In genomic region chr5:144015312-144015650, GRCm38 (mm10) we compare ENCODE assay signal across 8 mouse cellular contexts. TPM values are rescaled to one million over a fixed set of nuclear protein-coding genes. Genes with fewer than 3 reads are reported as not detected.
DNase-seq lines count a peak whose midpoint lies in the region; ATAC-seq lines count a peak whose summit lies in the region.
"Had no signal": no experiment of that assay in that cellular context is flagged by ENCODE, and none has a peak within 500 bp of the region (broad histone marks: within the 10 kb centered on the region; RNA-seq: fewer than 3 reads in every experiment).

No protein-coding gene starts in this region.

- H3K4me2 ChIP-seq in forebrain, embryonic 13.5 days = peak overlapping the region; percentile 61
- H3K4me2 ChIP-seq in liver, embryonic 12.5 days = peak overlapping the region; percentile 71

- H3K36me3 ChIP-seq in megakaryocyte, embryonic 14.5 days (replicated peaks; ENCODE audit: low read length) = peaks cover 27% of the 10 kb centered on the region
- H3K36me3 ChIP-seq in forebrain, embryonic 13.5 days (ENCODE audit: poor library complexity, severe bottlenecking) = peaks cover 23% of the 10 kb centered on the region
- peaks cover 24% of the 10 kb centered on the region for H3K36me3 ChIP-seq in liver, embryonic 12.5 days

- H3K9me3 ChIP-seq in megakaryocyte, embryonic 14.5 days = 0 out of 2 replicates have a peak, but pooled peaks cover 2% of the 10 kb centered on the region
- no peaks in the 10 kb centered on the region for H3K9me3 ChIP-seq in forebrain, embryonic 13.5 days (replicated peaks)
- H3K9me3 ChIP-seq in liver, embryonic 12.5 days (replicated peaks) = no peaks in the 10 kb centered on the region

- peaks cover 12% of the 10 kb centered on the region for H3K4me1 ChIP-seq in megakaryocyte, embryonic 14.5 days
- peaks cover 5% of the 10 kb centered on the region; the same call in 1 of the 2 replicates for H3K4me1 ChIP-seq in forebrain, embryonic 13.5 days
- H3K4me1 ChIP-seq in liver, embryonic 12.5 days = peaks cover 19% of the 10 kb centered on the region

- WGBS in forebrain, embryonic 13.5 days = 76% methylated on average over 3 of the region's 3 CpGs
- 48% methylated on average over 3 of the region's 3 CpGs for WGBS in liver, embryonic 12.5 days (ENCODE audit: insufficient replicate concordance)

- peak overlapping the region; percentile 95 for H3K4me3 ChIP-seq in megakaryocyte, embryonic 14.5 days (replicated peaks)
- H3K4me3 ChIP-seq in forebrain, embryonic 13.5 days = peak overlapping the region; percentile 94
- H3K4me3 ChIP-seq in liver, embryonic 12.5 days = peak overlapping the region; percentile 94

- no peak overlapping the region for H3K9ac ChIP-seq in forebrain, embryonic 13.5 days
- no peak overlapping the region for H3K9ac ChIP-seq in liver, embryonic 12.5 days

- no peak for DNase-seq in natural killer cell, adult 2 months (ENCODE audit: low spot score in 2 of 2)
- DNase-seq in adrenal gland, adult 18-20 months (ENCODE audit: low spot score in 2 of 2) = no peak
- no peak for DNase-seq in layer of hippocampus, postnatal 10 days (ENCODE audit: low spot score in 2 of 2)

- no peak overlapping the region for H3K27ac ChIP-seq in forebrain, embryonic 13.5 days
- peak overlapping the region; percentile 65; the same call in 1 of the 2 replicates for H3K27ac ChIP-seq in liver, embryonic 12.5 days

- ATAC-seq in megakaryocyte, adult 5-6 weeks (ENCODE audit: poor library complexity, severe bottlenecking) = no peak
- ATAC-seq in forebrain, embryonic 13.5 days = no peak
- ATAC-seq in liver, embryonic 12.5 days = no peak

- no peaks in the 10 kb centered on the region for H3K27me3 ChIP-seq in megakaryocyte, embryonic 14.5 days (replicated peaks)
- H3K27me3 ChIP-seq in forebrain, embryonic 13.5 days = no peaks in the 10 kb centered on the region
- no peaks in the 10 kb centered on the region for H3K27me3 ChIP-seq in liver, embryonic 12.5 days (replicated peaks)

RNA-seq across cellular contexts. Expression of gene Ccz1, which starts 0.6 kb away (rescaled TPM):
- polyA plus RNA-seq in megakaryocyte, embryonic 14.5 days (2012; ENCODE audit: insufficient read depth, low replicate concordance) = 17.2 and 33.1 TPM in 2 replicates
- total RNA-seq in megakaryocyte, adult 5-6 weeks (2015) = 79.6 and 85.3 TPM in 2 replicates
- total RNA-seq in megakaryocyte, adult 5-6 weeks (2017) = 98.3 and 103 TPM in 2 replicates
- polyA plus RNA-seq in forebrain, embryonic 13.5 days (2015; fragmentation: Nextera tagmentation; extraction: Ambion mirVana) = 98.5 and 99.6 TPM in 2 replicates
- polyA plus RNA-seq in liver, embryonic 12.5 days (2016; fragmentation: Nextera tagmentation; extraction: Ambion mirVana) = 58.9 and 62.1 TPM in 2 replicates
- 10 to 100 TPM; 43.1 to 51.8 TPM for total RNA-seq in adrenal gland, adult 18-20 months (2021)
- total RNA-seq in layer of hippocampus, postnatal 10 days (2021) = 10 to 100 TPM; 50.4 to 55.7 TPM

RNA-seq across cellular contexts. Expression of gene Ocm, which starts 11.2 kb away (rescaled TPM):
- polyA plus RNA-seq in megakaryocyte, embryonic 14.5 days (2012; ENCODE audit: insufficient read depth, low replicate concordance) = not detected in 2 replicates
- total RNA-seq in megakaryocyte, adult 5-6 weeks (2015) = 0.36 TPM in 1 of 2 replicates, not detected in the other
- not detected in 2 replicates for total RNA-seq in megakaryocyte, adult 5-6 weeks (2017)
- polyA plus RNA-seq in forebrain, embryonic 13.5 days (2015; fragmentation: Nextera tagmentation; extraction: Ambion mirVana) = not detected in 2 replicates
- polyA plus RNA-seq in liver, embryonic 12.5 days (2016; fragmentation: Nextera tagmentation; extraction: Ambion mirVana) = not detected in 2 replicates
- total RNA-seq in adrenal gland, adult 18-20 months (2021) = not detected
- under 1 TPM in 1 of 2 experiments, not detected in 1; 0.59 TPM for total RNA-seq in layer of hippocampus, postnatal 10 days (2021)
- total RNA-seq: hematopoietic stem cell, adult 5-6 weeks had no signal
